Mouse (Mus musculus) urinary bladder, postnatal 36 days (tissue): ENCODE results near the gene Ttpal.

Source experiments
- DNase-seq, 2 experiments: peaks; one replicate each; pipeline ENCODE4 v3.0.0; 2022; ENCODE audit warnings: low spot score in 2 of 2, mixed read lengths in 1 of 2

Ttpal gene

DNA sequence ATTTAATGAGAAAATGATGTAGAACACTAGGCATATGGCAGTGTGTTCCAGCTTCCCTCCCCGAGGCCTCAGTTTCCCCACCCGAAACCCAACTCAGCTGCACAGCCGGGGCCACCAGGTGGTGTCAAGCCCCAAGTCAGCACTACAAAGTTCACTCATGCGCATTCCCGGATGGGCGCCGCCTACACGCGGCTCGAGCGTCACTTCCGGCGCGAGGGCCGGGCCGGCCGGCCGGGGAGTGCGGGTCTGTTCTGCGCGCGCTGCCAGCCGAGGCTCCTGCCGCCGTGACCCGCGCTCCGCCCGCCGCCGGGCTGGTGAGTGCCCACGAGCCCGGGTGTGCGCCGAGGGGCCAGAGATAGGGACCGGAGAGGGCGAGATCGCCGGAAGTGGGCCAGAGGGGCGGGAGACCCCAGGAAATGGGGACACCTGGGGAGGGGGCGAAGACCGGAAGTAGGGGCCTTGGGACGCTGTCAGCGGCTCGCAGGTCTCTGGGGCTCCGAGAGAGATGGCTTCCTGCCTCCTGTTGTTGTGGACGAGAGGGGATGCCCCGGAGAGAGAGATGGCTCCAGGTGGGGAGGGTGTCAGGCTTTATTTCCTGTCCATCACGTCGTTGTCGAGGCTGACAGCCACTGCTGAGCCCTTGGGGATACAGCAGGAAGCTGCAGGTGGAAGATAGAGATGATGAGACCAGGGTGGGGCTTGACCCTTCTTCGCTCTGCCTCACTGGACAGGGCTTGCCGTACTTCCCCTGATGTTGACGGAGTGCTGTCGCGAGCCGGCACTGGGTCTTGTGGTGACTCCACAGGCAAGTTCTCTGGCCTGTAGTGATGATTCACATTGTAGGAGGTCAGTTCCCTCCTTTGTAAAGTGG is at the start of gene Ttpal:
Gene Ttpal, plus strand, starts transcription at position 214 of the 871 bp plus-strand sequence.
- peak; percentile 77 to 87 for DNase-seq

DNA sequence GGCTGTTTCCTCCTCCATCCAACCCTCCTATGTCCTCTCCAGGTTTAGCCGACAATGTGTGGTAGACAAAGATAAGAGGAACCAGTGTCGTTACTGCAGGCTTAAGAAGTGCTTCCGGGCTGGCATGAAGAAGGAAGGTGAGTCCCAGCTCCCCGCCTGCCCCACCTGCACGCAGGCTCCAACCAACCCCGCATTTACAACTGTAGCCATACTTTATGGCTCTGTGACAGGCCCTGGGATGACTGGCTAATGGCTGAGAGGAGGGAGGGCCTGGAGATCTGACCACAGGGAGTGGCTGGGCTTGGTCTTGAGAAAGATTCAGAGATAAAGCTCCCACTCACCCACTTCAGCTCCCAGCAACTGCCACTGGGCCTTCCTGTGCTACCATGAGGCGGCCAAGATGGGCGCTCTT is 49.6 kb upstream of the Ttpal start:
- DNase-seq, result no peak

GRCm38 (mm10) chr2:163554425-163554982 is 47.6 kb upstream of the Ttpal start:
- no peak for DNase-seq

- no peak for DNase-seq
These were observed 47.1 kb upstream of the Ttpal start for GRCm38 (mm10) chr2:163554996-163555395.

DNA sequence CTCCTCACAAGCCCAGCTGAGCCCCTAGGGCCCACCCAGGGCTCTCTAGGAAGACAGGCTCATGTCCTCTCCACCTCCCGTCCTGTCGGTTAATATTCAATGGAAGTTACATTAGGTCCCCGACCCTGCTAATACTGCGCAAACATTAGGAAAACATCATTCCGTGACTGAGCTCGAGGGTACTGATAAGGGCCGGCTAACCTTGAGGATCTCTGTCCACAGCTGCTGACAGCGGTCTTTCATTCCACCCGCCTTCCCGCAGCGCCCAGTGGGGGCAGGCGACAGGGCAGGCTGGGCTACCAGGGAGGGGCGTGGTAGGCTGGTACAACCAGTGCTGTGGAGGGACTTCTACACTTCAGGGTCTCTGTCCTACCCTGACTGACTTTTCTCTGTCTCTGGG is 46.7 kb upstream of the Ttpal start:
- DNase-seq, result no peak

DNA sequence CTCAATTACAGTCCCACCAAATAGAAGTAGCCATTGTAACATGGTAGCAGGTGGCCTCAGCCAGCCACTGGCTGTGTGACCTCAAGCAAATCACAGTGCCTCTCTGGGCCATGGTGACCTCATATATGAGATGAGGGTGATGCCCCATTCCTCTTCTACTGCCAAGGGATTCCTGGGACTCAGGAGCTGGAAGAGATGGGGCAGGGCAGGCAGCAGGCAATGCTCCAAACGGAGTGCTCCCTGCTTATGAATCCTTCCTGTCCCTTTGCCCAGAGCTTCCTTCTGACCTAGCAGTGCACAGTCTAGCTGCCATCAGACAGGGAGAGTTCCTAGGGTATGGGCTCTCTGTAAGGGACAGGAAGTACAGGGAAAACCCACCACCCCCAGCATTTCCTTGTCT is 43.6 kb upstream of the Ttpal start:
- no peak for DNase-seq

DNA sequence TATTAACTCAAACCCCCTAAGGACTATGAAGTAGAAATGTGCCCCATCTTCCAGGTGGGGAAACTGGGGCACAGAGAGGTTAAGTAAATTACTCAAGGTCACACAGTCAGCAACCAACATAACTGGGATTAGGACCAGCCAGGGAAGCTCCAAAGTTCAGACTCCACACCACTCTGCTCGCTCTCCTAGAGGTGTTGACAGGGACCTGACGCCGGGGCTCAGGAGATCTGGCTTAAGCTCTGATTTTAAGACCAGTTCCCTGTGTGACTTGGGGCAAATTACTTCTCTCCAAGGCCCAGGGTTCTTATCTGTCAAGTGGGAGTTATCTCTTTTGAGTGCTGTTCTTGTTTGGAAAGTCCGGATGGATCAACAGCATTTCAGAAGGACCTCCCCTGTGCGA is 42.9 kb upstream of the Ttpal start:
- no peak for DNase-seq

GRCm38 (mm10) chr2:163560247-163560646 is 41.9 kb upstream of the Ttpal start:
- no peak for DNase-seq

GRCm38 (mm10) chr2:163561258-163561948 is 40.7 kb upstream of the Ttpal start:
- DNase-seq, result no peak

- DNase-seq, result no peak
These were observed 37.5 kb upstream of the Ttpal start for GRCm38 (mm10) chr2:163564646-163565045.

DNA sequence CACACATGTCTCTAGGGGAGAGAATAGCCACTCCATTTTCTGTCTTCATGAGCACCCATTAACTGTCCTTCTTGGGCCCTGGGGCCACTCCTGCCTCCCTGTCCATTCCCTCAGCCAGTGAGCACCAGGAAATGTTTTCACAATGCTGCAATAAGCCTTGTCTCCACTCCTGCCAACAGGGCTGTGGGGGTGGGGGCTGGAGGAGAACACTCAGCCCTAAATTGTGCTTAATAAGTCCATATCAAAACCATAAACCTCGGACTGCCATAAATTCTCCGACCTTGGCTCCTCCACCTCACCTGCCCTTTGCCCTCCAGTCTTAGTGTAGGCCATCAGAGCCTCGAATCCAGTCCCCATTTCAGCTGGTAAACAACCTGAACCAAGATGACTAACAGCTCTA is 27.8 kb upstream of the Ttpal start:
- DNase-seq, result no peak

DNA sequence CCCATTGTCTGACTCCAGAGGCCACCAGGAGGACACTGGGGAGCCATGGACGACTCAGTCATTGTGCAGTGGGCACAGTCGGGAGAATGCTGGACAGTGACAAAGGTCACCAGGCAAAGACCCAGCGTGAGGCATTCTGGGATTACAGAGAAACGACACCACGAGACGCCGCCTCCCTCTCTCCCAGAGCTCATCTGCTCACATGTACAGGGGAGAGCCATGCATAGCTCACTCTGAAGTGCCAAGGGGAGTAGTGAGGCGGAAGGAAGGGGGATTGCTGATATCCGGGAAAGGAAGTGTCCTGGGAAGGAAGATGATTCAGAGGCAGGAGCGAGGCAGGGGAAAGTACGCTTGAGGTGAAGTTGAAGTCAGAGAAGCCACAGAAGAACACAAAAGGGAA is 26.9 kb upstream of the Ttpal start:
- no peak for DNase-seq

DNA sequence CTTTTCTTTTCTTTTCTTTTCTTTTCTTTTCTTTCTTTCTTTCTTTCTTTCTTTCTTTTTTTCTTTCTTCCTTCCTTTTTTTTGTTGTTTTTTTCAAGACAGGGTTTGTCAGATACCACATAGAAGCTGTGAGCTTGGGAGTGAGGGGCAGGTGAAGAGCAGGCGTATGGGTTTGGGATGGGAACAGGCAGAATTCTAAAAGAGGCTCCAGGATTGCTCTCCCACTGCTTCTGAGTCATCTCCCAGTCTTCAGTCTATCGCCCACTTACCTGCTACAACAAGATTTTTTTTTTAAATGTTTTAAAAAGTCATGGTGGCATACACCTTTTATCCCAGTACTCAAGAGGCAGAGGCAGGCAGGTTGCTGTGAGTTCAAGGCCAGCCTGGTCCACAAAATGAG is 24.1 kb upstream of the Ttpal start:
- DNase-seq, result no peak

DNA sequence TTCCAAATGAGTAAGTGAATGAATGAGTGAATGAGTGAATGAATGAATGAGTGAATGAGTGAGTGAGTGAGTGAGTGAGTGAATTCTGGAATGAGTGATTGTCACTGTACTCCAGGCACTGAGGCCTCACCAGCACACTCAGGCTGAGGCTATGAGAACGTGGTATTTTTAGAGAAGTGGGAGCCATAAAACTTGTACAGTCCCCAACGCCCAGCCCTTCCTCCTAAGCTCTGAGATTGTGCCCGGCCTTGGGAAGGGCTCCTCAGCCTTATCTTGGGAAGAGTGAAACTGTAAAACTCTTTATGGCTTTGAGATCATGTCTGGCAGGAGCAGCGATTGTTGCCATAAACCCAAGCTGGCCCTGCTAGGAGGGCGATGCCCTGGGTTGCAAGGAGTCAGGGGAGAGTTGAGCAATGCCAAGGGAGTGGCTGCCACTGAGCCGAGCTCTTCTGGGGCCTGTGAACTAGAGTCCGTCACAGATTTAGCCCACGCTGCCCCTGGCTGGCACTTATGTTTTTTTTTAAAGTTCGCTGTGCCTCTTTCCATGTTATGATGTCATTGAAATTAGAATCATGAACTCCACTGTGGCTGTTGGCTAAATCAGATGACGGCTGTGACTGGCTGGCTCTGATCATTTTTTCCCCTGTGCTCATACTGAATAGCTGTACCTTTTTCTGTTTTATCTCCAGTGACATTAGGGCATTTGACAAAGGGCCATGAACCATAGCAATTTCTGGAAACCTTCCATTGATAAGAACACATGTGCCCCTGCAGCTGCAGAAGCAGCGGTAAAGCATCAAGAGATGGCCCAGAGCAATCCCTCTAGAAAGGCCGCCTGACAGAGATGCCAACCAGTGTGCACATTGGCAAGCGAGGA is 21.8 kb upstream of the Ttpal start:
- DNase-seq, result peak in 1 of 2 experiments; percentile 58

- DNase-seq, result no peak
These were observed 18.7 kb upstream of the Ttpal start for GRCm38 (mm10) chr2:163583226-163584087.

- DNase-seq, result no peak
These were observed 18.1 kb upstream of the Ttpal start for GRCm38 (mm10) chr2:163584088-163584426.

DNA sequence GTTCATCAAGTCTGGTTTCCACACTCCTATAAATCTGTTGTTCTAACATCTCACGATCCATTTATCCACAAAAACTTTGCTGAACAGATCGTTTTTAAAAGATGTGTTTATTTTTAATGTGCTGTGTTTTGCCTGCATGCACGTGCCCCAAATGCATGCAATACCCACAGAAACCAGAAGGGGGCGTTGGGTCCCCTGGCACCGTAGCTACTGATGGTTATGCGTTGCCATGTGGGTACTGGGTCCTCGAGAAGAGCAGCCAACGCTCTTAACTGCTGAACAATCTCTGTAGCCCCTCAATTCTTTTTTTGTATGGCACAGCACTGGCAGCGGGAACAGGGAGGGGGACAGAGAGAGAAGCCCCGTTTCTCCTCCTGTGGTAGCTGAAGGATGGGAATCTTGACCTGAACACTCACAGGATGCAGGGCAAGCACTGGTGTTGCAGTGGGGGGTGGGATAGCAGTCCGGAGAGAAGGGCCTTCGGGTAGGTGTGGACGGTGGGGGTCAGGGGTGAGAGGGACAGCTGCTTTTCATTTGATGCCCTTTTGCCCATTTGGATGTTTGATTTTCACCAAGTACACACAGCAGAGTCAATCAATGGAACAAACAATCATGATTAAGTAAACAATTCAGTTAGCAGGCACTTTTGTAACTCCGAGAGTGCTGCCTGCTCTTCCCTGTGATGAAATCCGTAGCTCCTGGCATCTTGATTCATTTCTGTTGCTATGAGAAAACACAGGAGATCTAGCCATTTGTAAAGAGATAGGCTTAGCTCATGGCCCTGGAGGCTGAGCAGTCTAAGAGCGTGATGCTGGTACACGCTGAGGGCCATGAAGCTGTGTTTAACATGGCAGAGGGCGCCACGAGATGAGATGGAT is 15.5 kb upstream of the Ttpal start:
- no peak for DNase-seq

GRCm38 (mm10) chr2:163587506-163587905 is 14.6 kb upstream of the Ttpal start:
- no peak for DNase-seq

GRCm38 (mm10) chr2:163590211-163590610 is 11.9 kb upstream of the Ttpal start:
- DNase-seq, result no peak

- no peak for DNase-seq
These were observed 11.1 kb upstream of the Ttpal start for GRCm38 (mm10) chr2:163590996-163591395.
